14 mouse cellular contexts compared by ENCODE assay signal in the genomic region with DNA sequence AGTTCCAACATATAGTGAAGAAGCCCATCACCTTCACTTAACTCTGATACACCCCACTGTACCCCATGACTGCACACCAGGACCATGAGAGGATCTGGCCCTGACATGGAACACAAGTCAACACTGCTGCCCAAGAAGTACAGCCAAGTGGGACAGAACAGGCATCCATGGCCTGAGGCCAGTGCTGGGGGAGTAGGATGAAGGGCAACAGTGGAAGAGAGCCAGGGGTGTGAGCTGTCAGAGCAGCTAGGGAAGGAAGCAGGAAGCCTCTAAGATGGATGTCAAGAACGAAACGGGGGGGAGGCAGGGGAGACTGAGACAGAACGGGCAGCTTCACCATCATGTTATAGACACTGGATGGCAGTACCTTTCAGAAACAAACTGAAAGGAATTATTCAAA. TPM values are rescaled to one million over a fixed set of nuclear protein-coding genes. Genes with fewer than 3 reads are reported as not detected.
DNase-seq lines count a peak whose midpoint lies in the region; ATAC-seq and TF ChIP-seq lines count a peak whose summit lies in the region.
"Had no signal": no experiment of that assay in that cellular context is flagged by ENCODE, and none has a peak within 500 bp of the region (broad histone marks: within the 10 kb centered on the region; RNA-seq: fewer than 3 reads in every experiment).

No protein-coding gene starts in this region.

- no peak overlapping the region for H3K27ac ChIP-seq in liver, postnatal 0 days (ENCODE audit: low read depth)
- H3K27ac ChIP-seq in intestine, postnatal 0 days (ENCODE audit: low read depth, low read length): no peak overlapping the region
- H3K27ac ChIP-seq: hindbrain, embryonic 10.5 days; midbrain, embryonic 12.5 days had no signal

- no peak for TF ChIP-seq CTCF in liver, postnatal 0 days (IDR thresholded peaks at IDR 0.05; ENCODE audit: low read depth)
- TF ChIP-seq CTCF in intestine, postnatal 0 days (IDR thresholded peaks at IDR 0.05; ENCODE audit: low read depth): no peak

- no peak overlapping the region for H3K9ac ChIP-seq in liver, postnatal 0 days (replicated peaks)
- H3K9ac ChIP-seq in intestine, postnatal 0 days (ENCODE audit: low read depth, low read length): no peak overlapping the region
- H3K9ac ChIP-seq: midbrain, embryonic 12.5 days had no signal

- 87% methylated on average over 3 of the region's 3 CpGs for WGBS in liver, postnatal 0 days (ENCODE audit: insufficient replicate concordance)
- WGBS in intestine, postnatal 0 days: 91% methylated on average over 3 of the region's 3 CpGs

- TF ChIP-seq EP300 in liver, postnatal 0 days (IDR thresholded peaks at IDR 0.05; ENCODE audit: low read depth): no peak

- ATAC-seq in liver, postnatal 0 days: no peak
- ATAC-seq in intestine, postnatal 0 days: no peak

- peak; percentile 8 for DNase-seq in cerebellum, adult 11 months
- no peak for DNase-seq in cerebellum, adult 8-10 months
- peak; percentile 30 for DNase-seq in kidney, postnatal 10 days
- DNase-seq in kidney, adult 8-10 months: no peak
- peak; percentile 64 for DNase-seq in adrenal gland, adult 2 months
- peak; percentile 30 to 34 for DNase-seq in cerebellum, postnatal 36 days
- DNase-seq in liver, postnatal 0 days: no peak
- DNase-seq: right cerebral cortex, postnatal 25 days; thymus, postnatal 25 days had no signal

- no peak overlapping the region for H3K4me2 ChIP-seq in liver, postnatal 0 days (ENCODE audit: low read depth, low read length)
- H3K4me2 ChIP-seq in intestine, postnatal 0 days (replicated peaks; ENCODE audit: low read depth): no peak overlapping the region
- H3K4me2 ChIP-seq: midbrain, embryonic 12.5 days had no signal

- peaks cover 29% of the 10 kb centered on the region for H3K36me3 ChIP-seq in liver, postnatal 0 days (replicated peaks; ENCODE audit: insufficient read depth, low read length)
- peaks cover 39% of the 10 kb centered on the region for H3K36me3 ChIP-seq in intestine, postnatal 0 days (ENCODE audit: control insufficient read depth, insufficient read depth)

- H3K27me3 ChIP-seq in liver, postnatal 0 days (ENCODE audit: insufficient read depth, low read length): no peaks in the 10 kb centered on the region
- H3K27me3 ChIP-seq in intestine, postnatal 0 days (replicated peaks; ENCODE audit: control insufficient read depth, insufficient read depth, low read length): no peaks in the 10 kb centered on the region
- H3K27me3 ChIP-seq: midbrain, embryonic 12.5 days had no signal

- no peaks in the 10 kb centered on the region for H3K9me3 ChIP-seq in liver, postnatal 0 days (ENCODE audit: low read length)
- H3K9me3 ChIP-seq in intestine, postnatal 0 days (ENCODE audit: control insufficient read depth): no peaks in the 10 kb centered on the region
- H3K9me3 ChIP-seq: midbrain, embryonic 12.5 days had no signal

- no peak overlapping the region for H3K4me3 ChIP-seq in liver, postnatal 0 days (ENCODE audit: low read depth, low read length)
- no peak overlapping the region for H3K4me3 ChIP-seq in intestine, postnatal 0 days (ENCODE audit: low read depth, low read length)
- H3K4me3 ChIP-seq: erythroblast, embryonic 14.5 days; hindbrain, embryonic 10.5 days; layer of hippocampus, adult 2 months; midbrain, embryonic 12.5 days had no signal

- H3K4me1 ChIP-seq in liver, postnatal 0 days (ENCODE audit: insufficient read depth): no peaks in the 10 kb centered on the region
- no peaks in the 10 kb centered on the region for H3K4me1 ChIP-seq in intestine, postnatal 0 days (replicated peaks; ENCODE audit: control insufficient read depth, insufficient read depth, low read length)
- H3K4me1 ChIP-seq: hindbrain, embryonic 10.5 days; midbrain, embryonic 12.5 days had no signal

RNA-seq across cellular contexts. Expression of a gene that starts 45.7 kb away (rescaled TPM):
- total RNA-seq in adrenal gland, adult 2 months (2021): 100 to 1,000 TPM; 179 to 264 TPM
- 38.0 and 44.3 TPM in 2 replicates for polyA plus RNA-seq in adrenal gland, adult 2 months (2012; rRNA removed)
- polyA plus RNA-seq in liver, postnatal 0 days (2015; fragmentation: Nextera tagmentation; extraction: Ambion mirVana): 0.67 and 0.72 TPM in 2 replicates
- 4.3 and 4.4 TPM in 2 replicates for polyA plus RNA-seq in intestine, postnatal 0 days (2015; fragmentation: Nextera tagmentation; extraction: Ambion mirVana)
- polyA plus RNA-seq: erythroblast, embryonic 14.5 days had no signal

RNA-seq across cellular contexts. Expression of a gene that starts 51.5 kb away (rescaled TPM):
- 10 to 100 TPM; 48.4 to 65.3 TPM for total RNA-seq in adrenal gland, adult 2 months (2021)
- 18.1 and 27.4 TPM in 2 replicates for polyA plus RNA-seq in adrenal gland, adult 2 months (2012; rRNA removed)
- polyA plus RNA-seq in liver, postnatal 0 days (2015; fragmentation: Nextera tagmentation; extraction: Ambion mirVana): 7.3 and 7.4 TPM in 2 replicates
- polyA plus RNA-seq in intestine, postnatal 0 days (2015; fragmentation: Nextera tagmentation; extraction: Ambion mirVana): 20.5 and 21.6 TPM in 2 replicates

Comparison
In these comparisons a context has a peak if more than half of its experiments do, and no peak if none do; other contexts are left out.
1. DNase-seq: peak in cerebellum, adult 11 months (single experiment), kidney, postnatal 10 days (single experiment), adrenal gland, adult 2 months (single experiment) and cerebellum, postnatal 36 days (2 of 2); none in cerebellum, adult 8-10 months (single experiment), kidney, adult 8-10 months (0 of 2) and liver, postnatal 0 days (single experiment).